Mouse (Mus musculus) spleen, postnatal 4 days (tissue): ENCODE results near the gene Dpp3.
A peak's percentile ranks its signal among the peaks of the same experiment; 100 is the strongest.
"Not testable (repeated sequence)": the region's sequence is repeated elsewhere in the genome, so short reads cannot be mapped to it uniquely, and the experiment has no call there.

Experiments
- DNase-seq, 2 experiments: peaks; one replicate each; pipeline ENCODE4 v3.0.0; 2022; ENCODE audit warnings: low spot score in 2 of 2

Gene Dpp3

GRCm38 (mm10) chr19:4927904-4928531, at the start of gene Dpp3:
Dpp3 (minus strand) TSS chr19:4928287.
- DNase-seq: peak; percentile 99

DNA sequence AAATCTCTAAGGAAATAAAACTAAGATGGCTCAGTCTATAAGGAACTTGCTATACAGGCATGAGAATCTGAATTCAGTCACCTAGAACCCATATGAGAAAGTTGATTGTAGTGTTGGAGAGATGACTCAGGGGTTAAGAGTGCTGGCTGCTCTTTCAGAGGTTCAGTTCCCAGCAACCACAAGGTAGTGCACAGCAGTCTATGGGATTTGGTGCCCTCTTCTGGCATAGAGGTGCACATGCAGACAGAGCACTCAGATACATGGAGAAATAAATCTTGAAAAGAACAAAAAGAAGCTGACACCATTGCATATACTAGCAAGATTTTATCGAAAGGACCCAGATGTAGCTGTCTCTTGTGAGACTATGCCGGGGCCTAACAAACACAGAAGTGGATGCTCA, 40.1 kb upstream of the Dpp3 start:
- DNase-seq: no peak

DNA sequence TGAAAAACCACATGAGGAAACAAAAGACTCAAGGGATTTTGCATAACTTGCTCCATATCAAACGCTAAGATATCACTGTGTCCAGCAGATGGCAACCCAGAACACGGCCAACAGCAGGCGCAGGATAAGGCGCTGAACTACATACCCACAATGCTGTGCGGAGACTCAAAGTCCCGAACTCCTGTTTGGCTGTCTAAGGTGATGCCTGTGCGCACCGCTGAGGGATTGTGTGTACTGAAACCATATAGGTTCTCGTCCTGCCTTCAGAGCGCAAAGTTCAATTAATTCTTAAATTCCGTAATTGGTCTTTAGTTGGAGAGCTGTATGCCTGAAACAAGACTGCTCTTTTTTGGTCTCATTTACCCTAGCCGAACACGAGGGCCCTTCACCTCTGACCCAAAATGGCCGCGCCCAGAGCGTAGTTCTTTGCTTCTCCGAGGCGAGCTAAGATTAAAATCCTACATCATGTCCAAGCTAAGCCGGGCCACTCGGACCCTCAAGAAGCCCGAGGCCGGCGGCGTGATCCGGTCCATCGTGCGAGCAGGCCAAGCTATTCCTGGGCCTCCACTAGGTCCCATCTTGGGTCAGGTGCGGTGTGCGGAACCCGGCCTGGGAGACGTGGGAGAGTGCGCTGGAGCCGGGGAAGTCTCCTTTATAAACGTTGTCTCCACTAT, 34.0 kb upstream of the Dpp3 start, which contains the start of gene Mrpl11:
Gene Mrpl11, plus strand, starts transcription at position 220 of the 674 bp plus-strand sequence.
- DNase-seq: peak; percentile 86 to 93

DNA sequence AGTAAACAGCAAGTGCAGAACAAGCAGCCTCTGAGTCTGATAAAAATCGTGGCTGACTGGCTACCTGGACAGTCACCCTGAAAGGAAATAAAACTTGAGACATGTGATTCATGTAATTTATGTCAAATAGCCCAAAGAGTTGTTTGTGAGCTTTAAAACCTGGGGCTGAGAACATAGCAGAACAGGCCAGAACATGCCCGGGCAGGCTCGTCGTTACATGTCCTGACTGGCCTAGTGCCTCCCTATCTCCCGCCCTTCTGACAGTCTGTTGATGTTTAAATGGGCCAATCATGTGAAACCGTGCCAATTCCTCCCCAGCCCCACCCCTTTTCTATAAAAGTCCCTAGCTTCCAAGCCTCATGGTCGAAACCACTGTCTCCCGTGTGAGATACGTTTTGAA, 20.6 kb upstream of the Dpp3 start:
- DNase-seq: not testable (repeated sequence)

DNA sequence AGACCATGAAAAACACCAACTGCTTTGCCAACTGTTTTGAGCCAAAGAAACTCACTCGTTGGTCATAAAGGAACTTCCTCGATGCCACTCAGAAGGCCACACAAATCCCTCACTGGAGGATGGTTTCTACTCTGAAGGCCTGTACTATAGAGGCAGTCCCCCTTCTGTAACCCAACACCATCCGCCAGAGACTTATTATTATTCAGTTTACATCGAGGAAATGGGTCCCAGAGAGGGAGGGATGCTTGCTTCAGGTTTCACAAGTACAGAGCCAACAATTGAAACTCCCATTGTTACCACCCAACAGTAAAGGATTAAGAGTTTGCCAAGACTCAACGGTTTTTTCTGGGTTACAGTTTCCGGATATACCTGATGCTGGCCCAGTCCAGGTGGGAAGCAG, 17.5 kb upstream of the Dpp3 start:
- no peak for DNase-seq

DNA sequence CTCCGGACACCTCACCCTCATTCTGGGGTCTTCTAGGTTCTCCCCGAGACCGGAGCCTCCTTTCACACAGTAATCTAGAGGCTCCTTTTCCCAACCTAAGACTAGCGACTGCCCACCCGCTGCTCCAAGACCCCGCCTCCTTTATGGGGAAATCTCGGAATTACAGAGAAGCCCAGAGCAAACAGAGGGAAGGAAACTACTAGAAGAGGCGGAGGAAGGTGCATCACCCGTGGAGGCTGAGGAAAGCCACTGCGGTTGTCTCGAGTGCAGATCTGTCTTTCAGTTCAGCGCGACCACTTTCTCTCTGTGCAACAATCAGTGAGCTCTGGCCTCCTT, 15.1 kb upstream of the Dpp3 start:
- no peak for DNase-seq

DNA sequence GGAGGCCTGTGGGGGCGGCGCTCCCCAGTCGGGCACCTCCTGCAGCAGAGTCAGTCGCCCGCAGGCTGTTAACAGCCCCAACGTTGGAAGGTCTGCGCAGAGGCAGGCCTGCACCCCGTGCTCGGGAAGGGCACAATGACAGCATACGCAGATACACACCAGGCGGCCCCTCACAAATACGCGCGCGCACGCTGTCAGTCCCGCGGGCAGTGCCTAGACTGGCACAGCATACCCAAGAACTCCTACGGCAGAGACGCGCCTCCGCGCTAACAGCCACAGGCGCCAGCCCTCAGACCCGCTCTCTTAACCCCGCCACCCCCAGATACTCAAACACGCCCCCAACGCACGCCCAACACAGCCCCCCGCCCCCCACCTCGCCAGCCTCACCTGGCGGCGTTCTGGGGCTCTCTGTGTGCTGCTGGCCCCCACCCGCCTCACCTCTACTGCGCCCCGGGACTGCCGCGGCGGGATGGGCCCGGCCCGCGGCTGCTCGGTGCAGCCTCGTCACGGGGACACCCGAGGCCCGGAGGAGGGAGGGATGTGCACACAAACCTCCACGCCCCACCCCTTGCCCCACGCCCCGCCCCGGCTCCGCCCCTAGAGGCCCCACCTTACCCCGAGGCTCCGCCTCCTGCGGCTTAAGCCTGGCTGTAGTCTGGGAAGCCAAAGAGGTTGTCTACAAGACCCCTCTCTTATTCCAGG, 14.6 kb upstream of the Dpp3 start, which contains the start of gene Peli3:
Gene Peli3, minus strand, starts transcription at position 577 of the 702 bp plus-strand sequence.
- DNase-seq: peak; percentile 81 to 91

- no peak for DNase-seq
Measured at GRCm38 (mm10) chr19:4937444-4938310, 9.6 kb upstream of the Dpp3 start.

GRCm38 (mm10) chr19:4936896-4937295, 8.8 kb upstream of the Dpp3 start:
- no peak for DNase-seq

DNA sequence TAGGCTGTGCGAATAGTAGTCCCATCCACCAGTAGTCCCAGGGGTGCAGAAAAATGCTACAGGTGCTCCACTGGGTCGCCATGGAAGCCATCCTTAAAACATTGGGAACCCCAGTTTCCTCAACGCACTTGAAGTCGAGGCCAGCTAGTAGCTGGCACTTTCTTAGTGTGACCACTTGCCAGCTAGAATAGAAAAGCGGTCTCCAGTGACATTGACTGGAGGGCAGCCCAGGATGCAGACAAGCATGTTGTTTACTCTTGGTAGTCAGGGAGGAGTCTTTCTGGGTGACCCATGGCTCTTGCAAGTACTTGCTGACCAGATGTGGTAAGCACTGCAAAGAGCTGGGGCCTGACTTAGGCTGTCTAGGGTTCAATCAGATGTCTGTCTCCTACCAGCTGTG, 694 bp upstream of the Dpp3 start:
- DNase-seq: no peak

- DNase-seq: no peak
Measured at GRCm38 (mm10) chr19:4925121-4925860, 2.8 kb downstream of the Dpp3 start.

DNA sequence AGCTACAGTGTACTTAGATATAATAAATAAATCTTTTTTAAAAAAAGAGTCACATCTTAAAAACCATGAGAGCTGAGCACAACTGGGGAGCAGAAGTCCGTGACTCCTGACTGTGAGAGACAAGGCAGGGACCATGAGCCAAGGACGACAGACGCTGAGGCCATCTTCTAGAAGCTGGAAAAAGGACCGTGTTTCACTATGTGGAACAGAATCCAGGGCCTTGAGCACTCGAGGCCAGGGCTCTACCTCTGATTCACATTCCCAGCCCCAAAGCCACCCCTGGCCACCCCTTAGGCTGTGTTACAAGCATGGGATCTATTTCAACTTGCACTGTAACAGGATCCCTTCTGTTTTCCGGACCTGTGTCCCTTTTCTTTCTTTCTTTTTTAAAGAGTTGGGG, 8.4 kb downstream of the Dpp3 start:
- DNase-seq: no peak

- no peak for DNase-seq
Measured at GRCm38 (mm10) chr19:4916827-4917226, 11.3 kb downstream of the Dpp3 start.

DNA sequence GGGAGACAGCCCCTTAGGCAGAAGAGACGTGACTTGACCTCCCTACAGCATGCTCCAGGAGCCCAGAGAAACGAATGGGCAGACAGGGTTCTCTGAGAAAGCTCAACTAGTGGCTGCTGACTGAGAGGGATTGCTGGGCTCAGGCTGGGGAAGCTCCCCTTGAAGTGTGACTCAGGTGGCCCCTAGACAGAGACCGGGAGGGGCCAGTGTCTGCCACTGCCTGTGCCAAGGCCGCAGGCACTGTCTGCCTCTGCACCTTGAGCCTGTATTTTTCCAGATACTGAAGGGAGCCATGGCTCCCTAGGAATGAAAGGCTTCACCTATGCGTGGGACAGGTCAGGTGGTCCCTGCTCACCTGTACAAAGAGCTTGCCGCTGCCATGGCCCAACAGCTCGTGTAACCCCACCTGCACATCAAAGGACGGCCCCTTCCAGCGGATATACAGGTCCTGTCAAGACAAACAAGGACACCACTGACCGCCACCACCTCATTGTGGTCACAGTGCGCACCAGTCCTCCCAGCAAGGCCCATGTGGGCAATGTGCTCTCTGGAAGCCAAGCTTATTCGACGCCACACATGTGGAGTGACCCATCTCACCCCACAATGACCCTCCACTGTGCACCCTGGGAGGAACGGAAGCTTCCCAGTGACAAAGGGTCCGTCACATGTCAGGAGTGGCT, 12.0 kb downstream of the Dpp3 start:
- DNase-seq: no peak

GRCm38 (mm10) chr19:4909376-4909775, 18.7 kb downstream of the Dpp3 start:
- no peak for DNase-seq

GRCm38 (mm10) chr19:4908107-4908506, 20.0 kb downstream of the Dpp3 start:
- peak; percentile 62 to 79 for DNase-seq

DNA sequence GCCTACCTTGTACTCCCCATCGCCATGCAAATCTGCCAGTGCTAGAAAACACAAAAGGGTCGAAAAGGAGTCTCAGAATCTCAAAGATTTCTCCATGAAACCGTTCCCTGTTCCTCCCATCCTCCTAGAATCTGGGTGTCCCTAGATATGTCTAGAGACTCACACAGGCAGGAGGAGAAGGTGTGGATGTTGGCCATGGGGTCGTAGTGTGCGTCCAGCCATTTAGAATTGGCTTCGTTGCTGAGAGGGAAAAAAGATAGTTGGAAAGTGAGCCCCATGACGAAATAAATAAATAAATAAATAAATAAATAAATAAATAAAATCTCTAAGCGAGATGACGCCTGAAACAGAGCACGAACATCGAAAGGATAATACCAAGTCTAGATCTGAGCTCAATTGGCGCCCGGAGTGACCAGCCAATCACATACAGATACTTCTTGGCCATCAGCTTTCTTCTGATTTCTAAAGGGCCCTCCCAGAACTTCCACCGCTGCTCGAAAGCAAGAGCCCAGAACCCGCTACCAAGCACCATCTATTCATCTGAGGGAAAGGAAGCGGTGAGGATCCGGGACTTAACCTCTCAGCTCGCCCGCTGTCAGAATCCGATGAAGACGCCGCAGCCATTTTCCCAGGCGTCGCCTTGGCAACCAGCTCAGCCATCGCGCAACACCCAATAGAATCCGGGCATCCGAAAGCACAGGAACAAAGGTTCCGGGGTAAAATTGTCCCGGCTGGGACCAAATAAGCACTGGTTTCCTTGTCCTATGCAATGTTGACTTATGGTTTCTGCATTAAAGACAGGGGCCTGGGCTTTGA, 21.9 kb downstream of the Dpp3 start, which contains the start of gene Bbs1:
Gene Bbs1, minus strand, starts transcription at position 650 of the 816 bp plus-strand sequence.
- DNase-seq: peak; percentile 82 to 94

- DNase-seq: no peak
Measured at GRCm38 (mm10) chr19:4899888-4900287, 28.2 kb downstream of the Dpp3 start.

GRCm38 (mm10) chr19:4898972-4899371, 29.1 kb downstream of the Dpp3 start:
- no peak for DNase-seq
